Mouse (Mus musculus): ENCODE data around the gene Mageb16. TPM values are rescaled to one million over a fixed set of nuclear protein-coding genes. Genes with fewer than 3 reads are reported as not detected.

The Mageb16 gene
- total RNA-seq (2021), result 0.33 TPM in 1 of 2 replicates, not detected in the other
- long read RNA-seq, experiment 1, result 0 reads
- long read RNA-seq, experiment 2, result 0 reads

DNA sequence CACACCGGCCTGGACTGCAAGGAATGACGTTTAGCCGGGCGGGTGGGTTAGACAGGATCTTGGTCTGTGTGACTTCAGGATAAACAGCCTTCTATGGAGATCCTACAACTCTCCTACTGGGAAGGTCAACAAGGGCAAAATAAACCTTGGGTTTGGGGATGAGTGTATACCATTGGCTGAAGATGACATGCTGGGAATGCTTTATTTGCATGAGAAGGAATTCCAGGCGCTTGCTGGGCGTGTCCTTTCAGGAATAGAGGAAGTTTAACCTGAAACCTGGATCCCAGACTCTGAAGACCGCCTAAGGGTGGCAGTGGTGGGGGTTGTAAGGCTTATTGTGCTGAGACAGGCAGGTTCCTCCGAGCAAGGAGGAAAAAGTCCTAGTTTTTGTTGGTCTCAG lies at the start of gene Mageb16:
Mageb16 (minus strand) TSS at position 25 of the 400 bp plus-strand sequence.
- DNase-seq, result no peak

DNA sequence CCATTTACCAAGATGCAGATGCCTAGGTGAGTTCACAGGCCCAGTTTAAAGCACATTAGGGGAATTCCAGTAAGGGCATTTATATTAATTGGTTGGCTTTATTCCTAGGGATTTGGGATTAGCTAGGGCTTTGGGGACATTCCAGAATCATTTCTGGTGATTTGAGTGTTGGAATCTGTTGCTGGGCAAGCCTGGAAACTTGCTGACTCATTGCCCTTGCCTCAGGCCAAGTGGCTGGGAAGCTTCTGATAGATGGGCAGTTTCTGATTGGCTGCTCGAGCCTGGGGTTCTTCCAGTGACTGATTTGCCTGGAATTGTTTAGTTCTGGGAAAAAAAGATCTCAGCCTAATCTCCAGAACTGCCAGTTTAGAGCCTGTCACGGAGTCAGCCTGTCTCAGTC lies 20.1 kb downstream of the Mageb16 start:
- peak; percentile 36 for DNase-seq

DNA sequence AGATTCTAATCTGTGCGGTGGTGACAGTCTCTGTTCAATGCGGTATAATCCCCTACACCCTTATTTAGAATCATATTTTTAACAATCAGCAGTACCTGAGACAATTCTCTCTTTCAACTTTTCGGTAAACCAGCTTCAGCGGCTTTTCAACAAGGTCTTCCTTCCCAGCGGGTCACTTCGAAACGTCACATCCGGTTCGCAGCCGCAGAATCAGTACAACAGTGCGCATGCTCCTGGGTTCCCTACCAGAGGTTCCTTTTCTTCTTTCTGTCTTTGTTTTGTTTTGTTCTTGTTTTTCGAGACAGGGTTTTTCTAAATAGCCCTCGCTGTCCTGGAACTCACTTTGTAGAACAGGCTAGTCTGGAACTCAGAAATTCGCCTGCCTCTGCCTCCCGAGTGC lies 35.8 kb downstream of the Mageb16 start:
- DNase-seq, result no peak

DNA sequence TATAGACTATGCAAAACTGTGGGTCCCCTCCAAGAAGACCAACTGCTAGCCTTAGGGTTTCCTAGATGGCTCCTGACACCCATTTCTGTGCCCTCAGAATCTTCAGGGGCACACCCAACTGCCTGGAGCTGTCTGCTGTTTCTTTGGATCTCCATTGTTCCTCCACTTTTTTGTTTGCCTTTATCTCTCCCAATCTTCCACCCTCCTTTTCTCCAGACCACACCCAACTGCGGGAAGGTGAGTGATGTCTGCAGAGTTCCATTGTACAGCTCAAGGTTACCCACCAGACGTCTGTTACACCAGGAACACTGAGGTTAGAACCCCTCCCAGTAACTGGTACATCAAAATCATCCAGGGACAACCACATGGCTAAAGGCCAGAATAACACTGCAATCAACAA lies 64.8 kb downstream of the Mageb16 start:
- no peak for DNase-seq

Other genes with a start within 250 kb of the Mageb16 start
- gene Gm7173, start 154.2 kb downstream of the Mageb16 start, total RNA-seq (2021), result 0.22 and 0.41 TPM in 2 replicates